Mouse (Mus musculus): Measurements from ENCODE around the gene Olfr293. TPM values are rescaled to one million over a fixed set of nuclear protein-coding genes. Genes with fewer than 3 reads are reported as not detected.

Gene Olfr293
- polyA plus RNA-seq (2015; fragmentation: Nextera tagmentation; extraction: Ambion mirVana) = not detected in 2 replicates

- no peak within 1 kb of the TSS for H3K9ac ChIP-seq (replicated peaks; ENCODE audit: low read length)
- no peak within 1 kb of the TSS for H3K27ac ChIP-seq (ENCODE audit: low read length)
- no peak for ATAC-seq (ENCODE audit: low FRiP score, low TSS enrichment)
- no peak within 1 kb of the TSS for H3K4me3 ChIP-seq (ENCODE audit: low read length)
- no peaks in the 10 kb centered on the region for H3K4me1 ChIP-seq (ENCODE audit: insufficient read depth, low read length)
- H3K36me3 ChIP-seq (ENCODE audit: insufficient read depth, low read length) = no peaks in the 10 kb centered on the region
- no peaks in the 10 kb centered on the region for H3K27me3 ChIP-seq (ENCODE audit: insufficient read depth, low read length)
- no peaks in the 10 kb centered on the region for H3K9me3 ChIP-seq (ENCODE audit: low read length)
- 91% methylated on average over 4 of the region's 4 CpGs for WGBS
- no peak within 1 kb of the TSS for H3K4me2 ChIP-seq (replicated peaks; ENCODE audit: low read depth, low read length)
Measured at GRCm38 (mm10) chr7:86648761-86649160, at the start of gene Olfr293. Gene Olfr293 (plus strand): TSS chr7:86649061.

- ATAC-seq (ENCODE audit: low FRiP score, low TSS enrichment) = no peak
- no peak within 1 kb of the TSS for H3K27ac ChIP-seq (ENCODE audit: low read length)
- no peaks in the 10 kb centered on the region for H3K4me1 ChIP-seq (ENCODE audit: insufficient read depth, low read length)
- H3K9me3 ChIP-seq (ENCODE audit: low read length) = no peaks in the 10 kb centered on the region
- no peak within 1 kb of the TSS for H3K4me3 ChIP-seq (ENCODE audit: low read length)
- no peaks in the 10 kb centered on the region for H3K36me3 ChIP-seq (ENCODE audit: insufficient read depth, low read length)
- H3K9ac ChIP-seq (replicated peaks; ENCODE audit: low read length) = no peak within 1 kb of the TSS
- no peaks in the 10 kb centered on the region for H3K27me3 ChIP-seq (ENCODE audit: insufficient read depth, low read length)
- 55% methylated on average over 2 of the region's 2 CpGs for WGBS
- no peak within 1 kb of the TSS for H3K4me2 ChIP-seq (replicated peaks; ENCODE audit: low read depth, low read length)
Measured at GRCm38 (mm10) chr7:86616543-86616942, 32.3 kb upstream of the Olfr293 start, which contains the start of gene Olfr294. Gene Olfr294 (minus strand): TSS chr7:86616643.

- Histone ChIP-seq H3K4me1 (ENCODE audit: insufficient read depth, low read length) (no peaks in the 10 kb centered on the region), H3K36me3 (ENCODE audit: insufficient read depth, low read length) (no peaks in the 10 kb centered on the region), H3K4me3 (ENCODE audit: low read length) (no peak within 1 kb of the TSS), H3K9me3 (ENCODE audit: low read length) (no peaks in the 10 kb centered on the region), H3K9ac (replicated peaks; ENCODE audit: low read length) (no peak within 1 kb of the TSS), H3K27ac (ENCODE audit: low read length) (no peak within 1 kb of the TSS), H3K4me2 (replicated peaks; ENCODE audit: low read depth, low read length) (no peak within 1 kb of the TSS), H3K27me3 (ENCODE audit: insufficient read depth, low read length) (no peaks in the 10 kb centered on the region)
- no peak for ATAC-seq (ENCODE audit: low FRiP score, low TSS enrichment)
Measured at GRCm38 (mm10) chr7:86688030-86688429, 39.2 kb downstream of the Olfr293 start, which contains the start of gene Olfr292. Gene Olfr292 (plus strand): TSS chr7:86688330.

Other genes starting within 250 kb of the Olfr293 start
- gene Olfr301, start 245.2 kb upstream of the Olfr293 start, polyA plus RNA-seq (2015; fragmentation: Nextera tagmentation; extraction: Ambion mirVana) = not detected in 2 replicates
- gene Olfr299, start 189.1 kb upstream of the Olfr293 start, polyA plus RNA-seq (2015; fragmentation: Nextera tagmentation; extraction: Ambion mirVana) = not detected in 2 replicates
- gene Olfr298, start 156.6 kb upstream of the Olfr293 start, polyA plus RNA-seq (2015; fragmentation: Nextera tagmentation; extraction: Ambion mirVana) = not detected in 2 replicates
- gene Olfr297, start 129.1 kb upstream of the Olfr293 start, polyA plus RNA-seq (2015; fragmentation: Nextera tagmentation; extraction: Ambion mirVana) = not detected in 2 replicates
- not detected in 2 replicates for gene Olfr295, start 65.2 kb upstream of the Olfr293 start, polyA plus RNA-seq (2015; fragmentation: Nextera tagmentation; extraction: Ambion mirVana)
- gene Olfr294, start 32.4 kb upstream of the Olfr293 start, polyA plus RNA-seq (2015; fragmentation: Nextera tagmentation; extraction: Ambion mirVana) = not detected in 2 replicates
- not detected in 2 replicates for gene Olfr292, start 39.3 kb downstream of the Olfr293 start, polyA plus RNA-seq (2015; fragmentation: Nextera tagmentation; extraction: Ambion mirVana)
- 0.20 and 0.44 TPM in 2 replicates for gene Folh1, start 126.9 kb downstream of the Olfr293 start, polyA plus RNA-seq (2015; fragmentation: Nextera tagmentation; extraction: Ambion mirVana)
- gene Vmn2r77, start 146.0 kb downstream of the Olfr293 start, polyA plus RNA-seq (2015; fragmentation: Nextera tagmentation; extraction: Ambion mirVana) = not detected in 2 replicates